Mouse (Mus musculus) liver, postnatal 0 days (tissue): Measurements from ENCODE around the gene Htt.

Source experiments
- CTCF ChIP-seq: sonication (generic); IDR thresholded peaks from 2 replicates; pipeline ENCODE4 v1.5.1; 2016; ENCODE audit warnings: antibody characterized with exemption, low read depth
- EP300 ChIP-seq: IDR thresholded peaks from 2 replicates; pipeline ENCODE4 v1.6.1; 2016; ENCODE audit warnings: antibody characterized with exemption, low read depth, mild to moderate bottlenecking

DNA sequence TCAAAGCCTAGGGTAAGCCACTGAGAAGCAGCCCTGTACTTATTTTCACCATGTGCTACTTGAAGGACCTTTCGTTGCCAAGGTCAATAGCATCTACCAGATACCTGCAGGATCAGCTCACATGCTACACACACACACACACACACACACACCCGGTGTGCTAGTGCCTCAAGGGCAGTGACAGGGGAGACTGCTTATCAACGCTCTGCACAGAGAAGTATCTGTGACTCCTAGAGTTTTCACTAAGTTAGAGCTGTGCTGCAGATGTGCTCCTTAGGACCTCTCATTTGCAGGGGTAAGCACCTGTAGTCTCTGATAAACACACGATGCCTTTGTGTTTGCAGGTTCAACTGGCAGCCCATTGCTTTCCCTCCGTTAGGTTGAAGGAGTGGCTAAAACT, 103.8 kb downstream of the Htt start:
- no peak for TF ChIP-seq CTCF
- TF ChIP-seq EP300, result no peak
